42 mouse cellular contexts compared by ENCODE assay signal in genomic region chr6:40573618-40574017, GRCm38 (mm10). TPM values are rescaled to one million over a fixed set of nuclear protein-coding genes. Genes with fewer than 3 reads are reported as not detected.
DNase-seq lines count a peak whose midpoint lies in the region; ATAC-seq and TF ChIP-seq lines count a peak whose summit lies in the region.
"Had no signal": no experiment of that assay in that cellular context is flagged by ENCODE, and none has a peak within 500 bp of the region (broad histone marks: within the 10 kb centered on the region; RNA-seq: fewer than 3 reads in every experiment).

No protein-coding gene starts in this region.

- H3K4me3 ChIP-seq in lung, postnatal 0 days (ENCODE audit: low read depth, low read length), result no peak overlapping the region
- no peak overlapping the region for H3K4me3 ChIP-seq in hindbrain, embryonic 12.5 days
- H3K4me3 ChIP-seq: gastrocnemius, adult 2 months; heart, embryonic 15.5 days; hindbrain, embryonic 13.5 days; limb, embryonic 12.5 days; myocyte; neural tube, embryonic 12.5 days had no signal

- no peak overlapping the region for H3K9ac ChIP-seq in lung, postnatal 0 days (replicated peaks; ENCODE audit: low read depth)
- H3K9ac ChIP-seq in hindbrain, embryonic 12.5 days, result no peak overlapping the region
- H3K9ac ChIP-seq: heart, embryonic 15.5 days; hindbrain, embryonic 13.5 days; limb, embryonic 12.5 days; neural tube, embryonic 12.5 days had no signal

- TF ChIP-seq EP300 in lung, postnatal 0 days (IDR thresholded peaks at IDR 0.05), result no peak

- no peak overlapping the region for H3K27ac ChIP-seq in lung, postnatal 0 days (ENCODE audit: low read length)
- no peak overlapping the region for H3K27ac ChIP-seq in hindbrain, embryonic 12.5 days
- H3K27ac ChIP-seq: gastrocnemius, adult 2 months; heart, embryonic 15.5 days; hindbrain, embryonic 13.5 days; kidney, postnatal 0 days; limb, embryonic 12.5 days; neural tube, embryonic 12.5 days had no signal

- no peaks in the 10 kb centered on the region for H3K36me3 ChIP-seq in lung, postnatal 0 days (ENCODE audit: insufficient read depth, low read length)
- H3K36me3 ChIP-seq in hindbrain, embryonic 12.5 days, result no peaks in the 10 kb centered on the region
- H3K36me3 ChIP-seq: heart, embryonic 15.5 days; hindbrain, embryonic 13.5 days; limb, embryonic 12.5 days; neural tube, embryonic 12.5 days had no signal

- H3K4me2 ChIP-seq in lung, postnatal 0 days (replicated peaks; ENCODE audit: low read depth, low read length), result no peak overlapping the region
- H3K4me2 ChIP-seq in hindbrain, embryonic 12.5 days (replicated peaks), result no peak overlapping the region
- H3K4me2 ChIP-seq: heart, embryonic 15.5 days; hindbrain, embryonic 13.5 days; limb, embryonic 12.5 days; liver, embryonic 11.5 days; midbrain, embryonic 11.5 days; neural tube, embryonic 12.5 days had no signal

- WGBS in lung, postnatal 0 days, result 81% methylated on average over 3 of the region's 3 CpGs
- WGBS in hindbrain, embryonic 12.5 days, result 81% methylated on average over 3 of the region's 3 CpGs

- peak; percentile 7 for DNase-seq in lung, postnatal 0 days (ENCODE audit: low spot score)
- DNase-seq in lung, postnatal 25 days (ENCODE audit: low spot score), result no peak
- DNase-seq: adrenal gland, adult 8-10 months; B cell, adult 2 months; cerebellum, adult 11-12 months; cerebellum, postnatal 10 days; gastrocnemius, adult 2 months; gastrocnemius, postnatal 36 days; kidney, adult 8-10 months; right cerebral cortex, postnatal 25 days; spleen, adult 18-20 months; thymus, postnatal 14 days had no signal

- no peak for ATAC-seq in lung, postnatal 0 days
- peak; percentile 72 for ATAC-seq in common myeloid progenitor, adult 5-6 weeks (replicated peaks; ENCODE audit: low read depth, poor library complexity, severe bottlenecking)
- peak; percentile 71 for ATAC-seq in megakaryocyte progenitor cell, adult 5-6 weeks (replicated peaks; ENCODE audit: poor library complexity)
- no peak for ATAC-seq in erythroid progenitor cell, adult 5-6 weeks (replicated peaks; ENCODE audit: low FRiP score, poor library complexity, severe bottlenecking)
- no peak for ATAC-seq in erythroblast, adult 5-6 weeks (replicated peaks; ENCODE audit: low FRiP score, poor library complexity, severe bottlenecking)
- ATAC-seq in hindbrain, embryonic 12.5 days (ENCODE audit: low FRiP score), result no peak
- ATAC-seq: activated CD4-positive, CD25-positive, alpha-beta regulatory T cell, adult 4 months; forebrain, embryonic 14.5 days; intestine, embryonic 16.5 days; midbrain, embryonic 16.5 days had no signal

- no peaks in the 10 kb centered on the region for H3K9me3 ChIP-seq in lung, postnatal 0 days (ENCODE audit: low read length)
- H3K9me3 ChIP-seq in hindbrain, embryonic 12.5 days (replicated peaks), result no peaks in the 10 kb centered on the region
- H3K9me3 ChIP-seq: heart, embryonic 15.5 days; hindbrain, embryonic 13.5 days; limb, embryonic 12.5 days; neural tube, embryonic 12.5 days had no signal

- TF ChIP-seq CTCF in lung, postnatal 0 days (IDR thresholded peaks at IDR 0.05), result no peak

- H3K4me1 ChIP-seq in lung, postnatal 0 days (ENCODE audit: insufficient read depth, low read depth, low read length), result no peaks in the 10 kb centered on the region
- H3K4me1 ChIP-seq in hindbrain, embryonic 12.5 days, result no peaks in the 10 kb centered on the region
- H3K4me1 ChIP-seq: heart, embryonic 15.5 days; hindbrain, embryonic 13.5 days; limb, embryonic 12.5 days; neural tube, embryonic 12.5 days had no signal

- H3K27me3 ChIP-seq in lung, postnatal 0 days (replicated peaks; ENCODE audit: insufficient read depth, low read length), result no peaks in the 10 kb centered on the region
- no peaks in the 10 kb centered on the region for H3K27me3 ChIP-seq in hindbrain, embryonic 12.5 days
- H3K27me3 ChIP-seq: heart, embryonic 15.5 days; hindbrain, embryonic 13.5 days; limb, embryonic 12.5 days; neural tube, embryonic 12.5 days had no signal

RNA-seq across cellular contexts. Expression of gene Olfr460, which starts 4.3 kb away (rescaled TPM):
- not detected in 2 replicates for polyA plus RNA-seq in lung, postnatal 0 days (2015; fragmentation: Nextera tagmentation; extraction: Ambion mirVana)
- not detected in 2 replicates for total RNA-seq in common myeloid progenitor, adult 5-6 weeks (2017)
- total RNA-seq in megakaryocyte progenitor cell, adult 5-6 weeks (2015), result not detected in 2 replicates
- total RNA-seq in megakaryocyte progenitor cell, adult 5-6 weeks (2017), result not detected in 2 replicates
- total RNA-seq in erythroid progenitor cell, adult 5-6 weeks (2015; ENCODE audit: low replicate concordance), result not detected in 2 replicates
- total RNA-seq in erythroid progenitor cell, adult 5-6 weeks (2017; ENCODE audit: low replicate concordance), result not detected in 2 replicates
- not detected in 2 replicates for total RNA-seq in erythroblast, adult 5-6 weeks (2015; ENCODE audit: low replicate concordance)
- not detected in 2 replicates for total RNA-seq in erythroblast, adult 5-6 weeks (2017; ENCODE audit: low replicate concordance)
- not detected in 2 replicates for polyA plus RNA-seq in hindbrain, embryonic 12.5 days (2016; fragmentation: Nextera tagmentation; extraction: Ambion mirVana)
- total RNA-seq: adrenal gland, postnatal 4 days; ES-E14; gastrocnemius, adult 2 months; gastrocnemius, postnatal 36 days; heart, postnatal 25 days; layer of hippocampus, postnatal 10 days; left cerebral cortex, adult 18-20 months; left cerebral cortex, postnatal 25 days had no signal
- polyA plus RNA-seq: activated CD4-positive, CD25-positive, alpha-beta regulatory T cell, adult 4 months; forebrain, embryonic 14.5 days; heart, embryonic 15.5 days; hindbrain, embryonic 13.5 days; intestine, embryonic 16.5 days; kidney, postnatal 0 days; limb, embryonic 12.5 days; liver, embryonic 11.5 days; liver, embryonic 16.5 days; lung, embryonic 16.5 days; midbrain, embryonic 11.5 days; midbrain, embryonic 16.5 days; myocyte; neural tube, embryonic 12.5 days; stomach, embryonic 16.5 days had no signal

RNA-seq across cellular contexts. Expression of gene Clec5a, which starts 12.0 kb away (rescaled TPM):
- polyA plus RNA-seq in lung, postnatal 0 days (2015; fragmentation: Nextera tagmentation; extraction: Ambion mirVana), result 4.0 and 5.8 TPM in 2 replicates
- total RNA-seq in common myeloid progenitor, adult 5-6 weeks (2017), result 4.2 and 6.4 TPM in 2 replicates
- total RNA-seq in megakaryocyte progenitor cell, adult 5-6 weeks (2015), result 90.9 and 108 TPM in 2 replicates
- 113 and 138 TPM in 2 replicates for total RNA-seq in megakaryocyte progenitor cell, adult 5-6 weeks (2017)
- total RNA-seq in erythroid progenitor cell, adult 5-6 weeks (2015; ENCODE audit: low replicate concordance), result 36.5 and 41.8 TPM in 2 replicates
- 11.0 and 14.8 TPM in 2 replicates for total RNA-seq in erythroid progenitor cell, adult 5-6 weeks (2017; ENCODE audit: low replicate concordance)
- 40.3 and 55.6 TPM in 2 replicates for total RNA-seq in erythroblast, adult 5-6 weeks (2015; ENCODE audit: low replicate concordance)
- total RNA-seq in erythroblast, adult 5-6 weeks (2017; ENCODE audit: low replicate concordance), result 32.6 and 35.8 TPM in 2 replicates
- polyA plus RNA-seq in hindbrain, embryonic 12.5 days (2016; fragmentation: Nextera tagmentation; extraction: Ambion mirVana), result 1.0 TPM in 2 replicates
- total RNA-seq: ES-E14 had no signal
- polyA plus RNA-seq: activated CD4-positive, CD25-positive, alpha-beta regulatory T cell, adult 4 months had no signal

RNA-seq across cellular contexts. Expression of gene Olfr461, which starts 18.8 kb away (rescaled TPM):
- polyA plus RNA-seq in lung, postnatal 0 days (2015; fragmentation: Nextera tagmentation; extraction: Ambion mirVana), result not detected in 2 replicates
- not detected in 2 replicates for total RNA-seq in common myeloid progenitor, adult 5-6 weeks (2017)
- total RNA-seq in megakaryocyte progenitor cell, adult 5-6 weeks (2015), result not detected in 2 replicates
- total RNA-seq in megakaryocyte progenitor cell, adult 5-6 weeks (2017), result not detected in 2 replicates
- not detected in 2 replicates for total RNA-seq in erythroid progenitor cell, adult 5-6 weeks (2015; ENCODE audit: low replicate concordance)
- not detected in 2 replicates for total RNA-seq in erythroid progenitor cell, adult 5-6 weeks (2017; ENCODE audit: low replicate concordance)
- not detected in 2 replicates for total RNA-seq in erythroblast, adult 5-6 weeks (2015; ENCODE audit: low replicate concordance)
- not detected in 2 replicates for total RNA-seq in erythroblast, adult 5-6 weeks (2017; ENCODE audit: low replicate concordance)
- polyA plus RNA-seq in hindbrain, embryonic 12.5 days (2016; fragmentation: Nextera tagmentation; extraction: Ambion mirVana), result 0.05 and 0.50 TPM in 2 replicates
- total RNA-seq: adrenal gland, adult 8-10 months; adrenal gland, postnatal 4 days; ES-E14; gastrocnemius, adult 2 months; gastrocnemius, postnatal 36 days; heart, postnatal 25 days; layer of hippocampus, postnatal 10 days; left cerebral cortex, adult 18-20 months; left cerebral cortex, postnatal 25 days had no signal
- polyA plus RNA-seq: activated CD4-positive, CD25-positive, alpha-beta regulatory T cell, adult 4 months; cortical plate, adult 2 months; embryonic facial prominence, embryonic 14.5 days; forebrain, embryonic 14.5 days; frontal cortex, adult 2 months; heart, embryonic 15.5 days; intestine, embryonic 16.5 days; lung, embryonic 16.5 days; myocyte; neural tube, embryonic 12.5 days; urinary bladder, adult 2 months had no signal

RNA-seq across cellular contexts. Expression of gene Tas2r138, which starts 39.5 kb away (rescaled TPM):
- not detected in 2 replicates for polyA plus RNA-seq in lung, postnatal 0 days (2015; fragmentation: Nextera tagmentation; extraction: Ambion mirVana)
- total RNA-seq in common myeloid progenitor, adult 5-6 weeks (2017), result not detected in 2 replicates
- total RNA-seq in megakaryocyte progenitor cell, adult 5-6 weeks (2015), result not detected in 2 replicates
- not detected in 2 replicates for total RNA-seq in megakaryocyte progenitor cell, adult 5-6 weeks (2017)
- total RNA-seq in erythroid progenitor cell, adult 5-6 weeks (2015; ENCODE audit: low replicate concordance), result not detected in 2 replicates
- not detected in 2 replicates for total RNA-seq in erythroid progenitor cell, adult 5-6 weeks (2017; ENCODE audit: low replicate concordance)
- total RNA-seq in erythroblast, adult 5-6 weeks (2015; ENCODE audit: low replicate concordance), result not detected in 2 replicates
- not detected in 2 replicates for total RNA-seq in erythroblast, adult 5-6 weeks (2017; ENCODE audit: low replicate concordance)
- not detected in 2 replicates for polyA plus RNA-seq in hindbrain, embryonic 12.5 days (2016; fragmentation: Nextera tagmentation; extraction: Ambion mirVana)
- total RNA-seq: adrenal gland, adult 8-10 months; adrenal gland, postnatal 4 days; ES-E14; gastrocnemius, adult 2 months; gastrocnemius, postnatal 36 days; heart, postnatal 25 days; layer of hippocampus, postnatal 10 days; left cerebral cortex, adult 18-20 months; left cerebral cortex, postnatal 25 days had no signal
- polyA plus RNA-seq: activated CD4-positive, CD25-positive, alpha-beta regulatory T cell, adult 4 months; cortical plate, adult 2 months; embryonic facial prominence, embryonic 14.5 days; forebrain, embryonic 14.5 days; frontal cortex, adult 2 months; heart, embryonic 15.5 days; hindbrain, embryonic 13.5 days; intestine, embryonic 16.5 days; kidney, postnatal 0 days; limb, embryonic 12.5 days; liver, embryonic 11.5 days; liver, embryonic 16.5 days; lung, embryonic 16.5 days; midbrain, embryonic 11.5 days; midbrain, embryonic 16.5 days; myocyte; neural tube, embryonic 12.5 days; stomach, embryonic 16.5 days; urinary bladder, adult 2 months had no signal

RNA-seq across cellular contexts. Expression of gene Prss37, which starts 54.3 kb away (rescaled TPM):
- polyA plus RNA-seq in lung, postnatal 0 days (2015; fragmentation: Nextera tagmentation; extraction: Ambion mirVana), result not detected in 2 replicates
- total RNA-seq in common myeloid progenitor, adult 5-6 weeks (2017), result not detected in 2 replicates
- not detected in 2 replicates for total RNA-seq in megakaryocyte progenitor cell, adult 5-6 weeks (2015)
- not detected in 2 replicates for total RNA-seq in megakaryocyte progenitor cell, adult 5-6 weeks (2017)
- not detected in 2 replicates for total RNA-seq in erythroid progenitor cell, adult 5-6 weeks (2015; ENCODE audit: low replicate concordance)
- not detected in 2 replicates for total RNA-seq in erythroid progenitor cell, adult 5-6 weeks (2017; ENCODE audit: low replicate concordance)
- total RNA-seq in erythroblast, adult 5-6 weeks (2015; ENCODE audit: low replicate concordance), result not detected in 2 replicates
- total RNA-seq in erythroblast, adult 5-6 weeks (2017; ENCODE audit: low replicate concordance), result not detected in 2 replicates
- polyA plus RNA-seq in hindbrain, embryonic 12.5 days (2016; fragmentation: Nextera tagmentation; extraction: Ambion mirVana), result not detected in 2 replicates
- total RNA-seq: adrenal gland, adult 8-10 months; adrenal gland, postnatal 4 days; ES-E14; gastrocnemius, adult 2 months; gastrocnemius, postnatal 36 days; heart, postnatal 25 days; layer of hippocampus, postnatal 10 days; left cerebral cortex, adult 18-20 months; left cerebral cortex, postnatal 25 days had no signal
- polyA plus RNA-seq: cortical plate, adult 2 months; embryonic facial prominence, embryonic 14.5 days; forebrain, embryonic 14.5 days; frontal cortex, adult 2 months; heart, embryonic 15.5 days; hindbrain, embryonic 13.5 days; intestine, embryonic 16.5 days; kidney, postnatal 0 days; limb, embryonic 12.5 days; liver, embryonic 11.5 days; liver, embryonic 16.5 days; lung, embryonic 16.5 days; midbrain, embryonic 11.5 days; midbrain, embryonic 16.5 days; myocyte; neural tube, embryonic 12.5 days; stomach, embryonic 16.5 days; urinary bladder, adult 2 months had no signal

Comparison
In these comparisons a context has a peak if more than half of its experiments do, and no peak if none do; other contexts are left out.
1. ATAC-seq: peak in common myeloid progenitor, adult 5-6 weeks (single experiment) and megakaryocyte progenitor cell, adult 5-6 weeks (single experiment); none in lung, postnatal 0 days (single experiment), erythroid progenitor cell, adult 5-6 weeks (single experiment), erythroblast, adult 5-6 weeks (single experiment) and hindbrain, embryonic 12.5 days (single experiment).